Mouse (Mus musculus): ENCODE measurements at regions not wholly inside any gene's neighbourhood (a gene's known extent, or its start where the extent isn't known, plus 50 kb on each side); places are given as distances from the start of the nearest gene placed in this dataset.

DNA sequence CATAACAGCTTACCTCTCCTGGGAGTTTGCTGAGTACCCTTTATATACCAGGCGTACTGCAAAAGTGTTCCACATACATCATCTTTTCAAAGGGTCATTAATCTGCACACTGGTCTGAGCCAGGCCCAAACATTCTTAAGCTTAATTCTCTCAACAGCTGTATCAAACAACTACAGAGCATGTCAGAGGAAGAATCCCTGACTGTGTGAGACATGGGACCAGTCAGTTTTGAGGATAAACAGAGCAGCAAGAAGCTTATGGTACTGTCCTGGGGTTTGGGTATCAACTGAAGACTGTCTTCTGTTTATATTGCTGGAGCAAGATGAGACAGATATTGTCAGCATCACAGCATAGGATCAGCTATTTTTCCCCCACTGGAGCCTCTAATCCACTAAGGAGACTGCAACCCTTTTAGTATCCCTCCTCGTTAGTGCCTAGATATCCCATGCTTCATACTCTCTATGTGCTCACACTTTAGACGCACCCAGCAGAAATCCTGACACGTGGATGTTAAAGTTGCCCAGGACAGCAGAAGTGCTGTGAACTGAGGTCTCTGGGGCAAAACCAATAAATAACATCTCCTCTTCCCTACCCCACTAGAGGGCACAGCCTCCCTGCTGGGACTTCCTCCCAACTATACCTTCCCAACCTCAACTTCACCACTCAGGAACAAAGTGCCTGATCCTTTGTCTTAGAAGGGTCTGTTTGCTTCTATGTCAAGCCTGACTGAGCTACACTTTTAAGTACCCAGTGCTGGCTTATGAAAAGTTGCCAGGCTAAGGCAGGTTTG is 271.6 kb downstream of the Gm826 start:
- DNase-seq, result peak; percentile 88

DNA sequence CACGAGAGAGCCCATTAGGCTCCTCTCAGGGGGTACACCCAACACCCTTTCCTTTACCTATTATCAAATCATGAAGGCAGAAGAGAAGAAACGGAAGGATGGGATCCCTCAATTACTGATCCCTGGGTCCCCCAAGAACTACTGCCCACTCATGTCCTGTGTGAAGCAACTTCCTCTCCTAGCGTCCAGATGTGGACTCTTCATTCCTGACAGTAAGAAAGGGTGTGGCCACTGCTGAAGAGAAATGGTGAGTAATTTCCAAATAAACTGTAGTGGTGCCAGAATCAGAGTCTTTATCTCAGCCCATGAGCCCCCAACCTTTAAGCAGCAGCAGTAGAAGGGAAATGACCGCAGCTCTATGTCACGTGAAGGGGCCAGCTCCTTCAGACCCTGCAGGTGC is 273.9 kb downstream of the Gm826 start:
- peak; percentile 91 for DNase-seq

DNA sequence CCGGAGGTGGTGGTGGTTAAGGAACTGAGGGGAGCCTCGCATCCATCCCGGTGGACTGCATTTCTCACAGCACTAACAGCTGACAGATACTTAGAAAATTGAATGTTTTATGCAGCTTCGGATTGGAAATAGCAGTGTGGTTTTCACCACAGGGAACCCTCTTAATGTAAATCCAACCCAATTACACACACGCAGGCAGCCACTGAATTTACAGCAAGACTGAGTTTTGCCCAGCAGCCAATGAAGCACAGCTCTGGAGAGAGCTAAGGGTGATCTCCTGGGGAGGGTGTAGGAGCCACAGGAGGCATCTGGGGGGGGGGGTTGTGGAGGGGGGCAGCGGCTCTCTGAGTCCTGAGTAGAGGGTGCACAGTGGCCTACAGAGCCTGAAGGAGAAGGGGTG is 276.8 kb downstream of the Gm826 start:
- DNase-seq, result peak; percentile 61

DNA sequence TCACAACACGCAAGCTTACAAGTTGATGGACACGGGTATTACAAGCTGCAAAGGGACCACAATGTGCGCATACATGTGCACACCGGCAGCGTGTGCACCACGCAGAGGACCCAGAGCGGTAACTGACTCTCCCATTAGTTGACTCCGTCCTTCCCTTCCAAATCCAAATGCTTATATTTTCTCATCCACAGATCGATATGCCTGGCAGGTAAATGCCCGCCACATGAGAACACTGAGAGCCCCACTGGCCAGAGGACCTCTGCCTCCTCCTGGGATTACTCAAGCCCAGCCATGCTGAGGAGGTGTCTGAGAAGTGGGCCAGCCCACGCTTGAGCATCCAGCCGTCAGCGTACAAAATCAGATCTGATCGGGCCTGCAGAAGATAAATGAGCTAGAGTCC is 279.6 kb downstream of the Gm826 start:
- DNase-seq, result peak; percentile 80

DNA sequence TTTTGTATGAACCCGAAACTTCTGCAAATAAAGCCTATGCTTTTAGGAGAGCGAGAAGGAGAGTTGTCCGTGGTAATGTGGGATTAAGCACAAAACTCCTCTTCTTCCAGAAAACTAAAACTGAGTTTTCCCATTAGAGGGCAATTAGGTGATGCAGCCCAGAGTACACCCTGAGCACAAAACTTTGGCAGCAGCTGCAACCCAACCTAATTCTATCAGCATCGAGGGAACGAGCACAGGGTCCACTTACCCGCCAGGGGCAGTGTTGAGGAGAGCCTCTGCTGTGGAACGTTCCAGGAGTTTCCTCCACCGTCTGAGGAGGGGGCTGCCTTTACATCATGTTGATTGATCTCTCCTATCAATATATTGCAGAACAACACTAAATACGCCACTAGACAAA is 285.7 kb downstream of the Gm826 start:
- peak; percentile 63 for DNase-seq

DNA sequence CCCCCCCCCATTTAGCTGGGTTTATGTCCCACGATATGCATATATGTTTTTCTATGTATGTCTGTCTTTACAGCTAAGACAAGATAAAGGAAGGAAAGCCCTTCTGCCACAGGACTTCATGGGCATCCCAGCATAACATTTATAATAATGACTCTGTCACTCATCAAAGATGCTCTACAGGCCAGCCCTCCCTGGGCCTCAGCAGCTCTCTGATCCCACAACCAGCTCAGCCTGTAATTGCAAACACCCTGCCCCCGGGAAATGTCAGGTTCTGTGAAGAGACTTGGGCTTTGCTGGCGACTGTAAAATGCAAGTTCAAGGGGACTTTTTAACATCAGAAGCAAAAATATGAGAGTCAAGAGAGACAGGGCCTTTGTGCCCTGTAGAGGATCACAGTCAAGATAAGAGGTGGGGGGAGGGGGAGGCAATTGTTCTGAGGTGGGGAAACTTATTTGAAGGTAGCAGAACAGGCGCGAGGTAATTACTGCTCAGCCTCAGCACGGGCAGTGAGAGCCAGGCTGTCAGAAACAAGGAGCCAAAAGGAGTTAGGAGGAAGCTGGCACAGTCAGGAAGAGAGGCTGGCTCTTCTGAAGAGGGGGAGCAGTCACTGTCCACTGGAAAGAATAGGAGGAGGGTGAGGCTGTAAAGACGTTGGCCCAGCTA is 286.9 kb downstream of the Gm826 start:
- DNase-seq, result peak; percentile 88

DNA sequence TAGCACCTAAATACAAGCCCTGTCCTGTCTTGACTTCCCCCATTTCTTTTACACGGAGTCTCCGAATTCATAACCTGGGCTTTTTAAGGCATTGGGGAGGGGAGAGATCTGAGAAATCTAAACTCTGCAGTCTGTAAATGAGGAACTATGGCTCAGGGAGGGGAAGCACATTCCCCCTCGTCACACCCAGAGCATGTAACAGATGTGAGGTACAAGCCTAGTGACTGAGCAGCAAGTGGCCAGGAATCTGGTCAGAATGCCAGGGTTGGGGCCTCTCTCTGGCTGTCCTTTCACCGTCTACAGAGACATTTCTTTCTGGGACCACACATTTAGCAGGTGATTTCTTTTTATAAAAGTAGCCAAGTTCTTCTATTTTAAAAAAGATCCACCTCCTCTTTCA is 289.4 kb downstream of the Gm826 start:
- peak; percentile 94 for DNase-seq

DNA sequence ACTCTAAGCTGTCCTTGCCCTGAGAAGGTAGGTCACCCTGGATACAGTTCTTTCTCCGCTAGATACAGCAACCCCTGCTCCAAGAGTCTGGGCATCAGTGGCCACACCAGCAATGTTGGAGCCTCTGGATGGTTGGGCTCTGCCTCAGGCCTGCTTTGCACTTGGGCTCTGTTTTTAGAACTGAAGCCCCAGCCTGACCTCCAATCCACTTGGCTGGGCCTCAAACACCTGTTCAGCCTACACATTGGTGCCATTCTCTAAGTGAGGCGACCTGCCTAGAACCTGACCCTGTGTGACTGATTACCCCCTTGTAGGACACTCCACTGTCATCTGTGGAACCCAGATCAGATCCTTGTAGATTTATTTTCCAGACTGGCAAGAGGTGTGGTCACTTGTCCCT is 289.8 kb downstream of the Gm826 start:
- peak; percentile 96 for DNase-seq

DNA sequence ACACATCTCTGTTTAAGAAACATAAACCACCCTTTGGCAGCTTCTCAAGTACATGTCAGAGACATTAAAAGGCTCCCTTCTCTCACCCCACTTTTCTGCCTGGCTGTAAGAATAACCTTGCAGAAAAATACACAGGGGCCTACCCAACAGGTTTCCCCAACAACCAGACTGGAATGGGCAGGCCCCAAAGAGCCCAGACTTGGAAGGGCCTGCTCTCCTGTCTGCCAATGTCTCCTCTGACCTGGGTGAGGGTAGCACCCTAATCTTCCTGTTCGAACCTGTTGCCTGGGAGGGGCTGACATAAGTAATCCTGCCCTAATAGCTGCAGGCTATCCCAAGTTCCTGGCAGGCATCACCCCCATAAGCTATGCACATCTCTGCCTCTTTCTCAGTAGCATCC is 304.5 kb downstream of the Gm826 start:
- DNase-seq, result peak; percentile 81

DNA sequence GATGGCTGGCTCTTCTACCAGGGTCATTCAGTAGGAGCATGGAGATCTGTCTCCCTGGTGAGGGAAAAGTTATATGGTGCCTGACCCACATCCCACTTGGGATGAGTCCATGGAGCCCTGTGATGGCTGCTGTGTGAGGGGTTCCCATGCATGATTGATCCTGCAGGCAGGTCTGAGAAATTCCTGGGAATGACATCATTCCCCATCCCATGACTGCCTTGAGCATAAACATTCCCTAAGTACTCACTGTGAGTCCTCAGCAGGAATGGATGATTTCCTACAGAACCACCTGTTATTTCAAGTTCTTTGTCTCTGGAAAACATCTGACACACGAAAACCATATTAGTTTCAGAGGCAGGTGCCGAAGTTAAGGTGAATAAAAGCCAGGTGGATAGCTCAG is 305.5 kb downstream of the Gm826 start:
- DNase-seq, result peak; percentile 36

DNA sequence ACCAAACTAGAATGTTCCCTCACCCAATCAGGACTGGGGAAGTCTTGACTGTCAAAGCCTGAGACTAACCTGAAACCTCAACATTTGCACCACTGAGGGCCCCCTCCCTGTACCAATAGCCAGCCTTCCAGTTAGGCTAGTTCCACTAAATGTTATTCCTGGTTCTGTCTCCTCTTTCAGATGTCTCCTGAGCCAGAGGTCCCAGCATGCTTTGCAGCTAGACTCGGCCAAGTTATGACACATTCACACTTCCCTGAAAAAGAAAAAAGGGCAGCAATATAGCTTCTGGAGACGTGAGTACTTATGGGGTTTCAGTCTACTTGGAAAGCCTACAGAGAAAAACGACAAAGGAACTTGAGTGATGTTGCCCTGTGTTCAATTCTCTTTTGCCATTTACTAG is 308.1 kb downstream of the Gm826 start:
- DNase-seq, result peak; percentile 82

DNA sequence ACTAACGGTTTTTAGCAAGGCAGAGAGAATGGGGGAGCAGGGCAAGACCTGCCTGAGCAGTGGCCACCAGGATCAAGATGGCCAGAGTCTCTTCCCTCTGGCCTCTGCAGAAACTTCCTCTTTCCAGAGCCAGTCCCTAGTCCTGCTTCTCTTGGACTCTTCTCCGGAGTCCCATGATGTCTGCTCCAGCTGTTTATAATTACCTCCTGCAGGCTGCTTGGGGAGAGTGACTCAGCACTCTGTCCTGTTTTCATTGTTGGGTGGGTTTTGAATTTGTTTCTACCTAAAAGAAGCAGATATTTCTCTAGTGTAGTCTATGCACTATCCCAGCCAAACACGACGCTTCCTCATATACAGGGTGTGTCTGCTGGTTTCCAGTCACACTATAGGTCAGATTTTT is 312.4 kb downstream of the Gm826 start:
- DNase-seq, result peak; percentile 97

DNA sequence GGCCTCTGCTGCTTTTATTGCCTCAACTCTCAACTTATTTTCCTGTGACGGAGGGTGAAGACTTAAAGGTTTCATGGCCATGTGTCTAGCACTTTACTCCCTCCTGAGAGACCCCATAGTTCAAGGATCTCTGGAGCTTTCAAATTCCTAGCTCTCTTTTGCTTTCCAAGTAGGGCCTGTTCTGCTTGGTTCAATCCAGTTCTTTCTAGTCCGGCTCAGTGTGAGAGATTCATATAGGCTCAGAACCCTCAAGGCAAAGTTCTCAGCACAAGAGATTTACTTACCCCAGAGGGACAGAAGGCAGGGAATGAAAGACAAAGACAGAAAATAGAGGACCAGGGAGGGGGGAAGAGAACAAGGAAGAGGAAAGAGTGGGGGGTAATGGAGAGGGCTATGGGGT is 313.1 kb downstream of the Gm826 start:
- no peak for DNase-seq

DNA sequence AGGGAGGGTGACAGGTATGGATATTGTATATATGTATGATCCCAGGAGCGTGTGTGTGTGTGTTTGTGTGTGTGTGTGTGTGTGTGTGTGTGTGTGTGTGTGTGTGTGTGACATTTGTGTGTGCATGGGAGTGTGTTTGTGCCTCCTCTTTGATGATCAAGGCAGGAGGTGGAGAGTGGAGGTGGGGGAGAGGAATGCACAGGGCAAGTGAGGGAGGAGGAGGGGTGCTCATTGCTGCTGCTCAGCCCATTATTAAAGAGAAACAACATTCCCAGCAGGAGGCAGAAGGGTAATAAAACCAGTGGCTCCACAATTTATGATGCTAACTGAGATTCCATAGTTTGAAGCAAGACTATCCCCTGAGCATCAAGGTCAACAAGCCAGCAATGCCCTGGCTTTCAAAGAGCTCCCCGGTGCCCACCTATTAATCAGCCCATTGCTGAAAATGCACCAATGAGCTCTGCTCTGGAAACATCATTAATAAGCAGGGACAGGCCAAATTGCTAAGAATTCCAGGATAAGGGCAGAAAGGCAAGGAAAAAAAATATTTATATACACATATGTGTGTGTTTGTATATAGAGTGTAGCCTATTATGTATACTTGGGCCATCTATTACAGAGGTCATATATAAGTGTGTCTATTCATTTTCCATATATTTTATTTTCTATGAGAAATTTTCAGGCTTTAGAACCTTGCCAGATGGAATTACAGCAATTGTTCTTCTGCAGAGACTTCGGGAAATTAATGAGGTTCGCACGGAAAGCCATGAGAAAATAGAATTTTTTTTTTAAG is 316.7 kb downstream of the Gm826 start:
- DNase-seq, result no peak

DNA sequence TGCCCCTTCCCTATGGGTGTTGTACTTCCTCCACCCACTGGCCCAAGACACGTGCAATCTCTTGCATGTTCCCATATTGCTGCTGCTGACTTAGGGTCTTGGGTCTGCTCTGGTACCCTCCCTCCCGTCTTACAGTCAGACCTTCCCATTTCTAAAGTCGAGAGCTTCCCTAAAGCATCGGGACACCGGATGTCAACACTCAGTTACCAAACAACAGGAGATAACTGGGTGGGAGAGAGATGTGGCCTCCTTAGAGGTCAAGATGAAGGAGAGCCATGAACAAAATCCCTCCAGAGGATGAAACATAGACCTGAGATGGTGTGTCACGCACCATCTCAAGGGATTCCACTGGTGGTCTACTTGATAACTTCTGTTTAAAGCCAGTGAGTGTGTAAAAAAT is 322.5 kb downstream of the Gm826 start:
- peak; percentile 96 for DNase-seq

DNA sequence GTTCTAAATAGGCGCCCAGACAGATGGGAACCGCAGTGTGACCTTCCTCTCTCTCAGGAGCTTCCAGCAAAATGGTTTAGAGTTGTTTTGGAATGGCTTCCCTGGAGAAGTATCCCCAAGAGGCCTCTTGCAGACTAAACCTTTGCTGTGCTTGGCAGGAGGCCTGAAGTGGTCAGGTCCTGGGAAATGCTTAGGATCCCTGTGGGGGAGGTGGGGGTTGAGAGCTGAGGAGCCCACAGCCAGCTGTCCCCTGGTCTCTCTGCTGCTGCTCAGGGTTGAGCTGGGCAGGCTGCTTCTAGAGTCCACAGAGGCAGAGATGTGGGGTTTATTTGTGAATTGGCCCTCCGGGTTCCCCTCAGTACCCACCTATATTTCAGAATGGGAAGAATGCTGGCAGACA is 331.3 kb downstream of the Gm826 start:
- peak; percentile 94 for DNase-seq

DNA sequence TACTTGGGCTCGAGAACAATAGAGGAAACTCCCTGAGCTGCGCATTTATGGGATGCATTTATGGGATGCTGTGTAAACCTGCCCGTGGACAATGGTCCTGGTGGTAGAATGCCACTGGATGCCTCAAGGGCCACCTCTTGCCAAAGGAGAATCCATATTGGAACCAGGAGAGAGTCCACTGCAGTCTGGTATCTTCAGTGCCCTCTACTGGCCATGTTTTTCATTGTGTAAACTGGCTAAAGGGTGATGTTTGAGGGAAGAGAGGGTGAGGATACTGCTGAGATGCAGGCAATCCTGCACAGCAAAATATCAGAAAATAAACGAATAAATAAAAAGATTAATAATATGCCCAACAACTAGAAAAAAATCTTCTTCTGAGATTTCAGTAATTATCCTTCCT is 333.5 kb downstream of the Gm826 start:
- DNase-seq, result peak; percentile 68

DNA sequence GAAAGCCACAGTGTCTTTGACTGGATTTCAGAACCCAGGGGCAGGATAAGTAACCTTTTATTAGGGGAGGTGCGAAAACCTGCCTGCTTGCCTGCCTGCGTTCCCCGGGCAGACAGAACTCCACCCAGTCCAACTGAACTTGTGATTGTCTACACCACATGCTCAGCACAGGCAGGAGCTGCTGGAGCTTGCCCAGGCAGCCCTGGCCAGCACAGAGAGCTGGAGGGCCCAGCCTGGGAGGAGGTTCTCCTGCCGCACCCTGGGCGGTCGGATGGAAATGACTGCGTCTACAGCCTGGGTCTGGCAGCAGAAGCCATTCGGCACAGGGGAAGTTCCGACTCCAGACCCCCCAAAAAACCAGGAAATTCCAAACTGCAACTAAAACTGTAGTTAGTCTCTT is 336.6 kb downstream of the Gm826 start:
- DNase-seq, result peak; percentile 92

DNA sequence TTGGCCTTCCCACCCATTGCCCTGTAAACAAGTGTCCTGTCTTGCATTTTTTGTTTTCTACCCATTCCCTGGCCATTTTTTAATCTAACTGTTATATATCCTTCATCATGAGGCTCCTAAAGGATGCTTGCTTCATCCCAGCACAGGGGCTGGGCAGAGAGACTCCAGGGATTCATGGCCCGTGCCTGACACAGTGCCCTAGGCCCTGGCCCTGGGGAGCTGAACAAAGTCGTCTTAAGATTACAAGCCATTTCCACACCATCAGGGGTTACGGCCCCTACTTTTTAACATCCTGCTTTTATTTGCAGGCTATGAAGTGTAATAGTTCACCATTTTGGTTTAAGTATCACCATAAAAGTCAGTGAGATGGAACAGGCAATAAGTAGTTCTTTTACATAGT is 339.5 kb downstream of the Gm826 start:
- peak; percentile 81 for DNase-seq

DNA sequence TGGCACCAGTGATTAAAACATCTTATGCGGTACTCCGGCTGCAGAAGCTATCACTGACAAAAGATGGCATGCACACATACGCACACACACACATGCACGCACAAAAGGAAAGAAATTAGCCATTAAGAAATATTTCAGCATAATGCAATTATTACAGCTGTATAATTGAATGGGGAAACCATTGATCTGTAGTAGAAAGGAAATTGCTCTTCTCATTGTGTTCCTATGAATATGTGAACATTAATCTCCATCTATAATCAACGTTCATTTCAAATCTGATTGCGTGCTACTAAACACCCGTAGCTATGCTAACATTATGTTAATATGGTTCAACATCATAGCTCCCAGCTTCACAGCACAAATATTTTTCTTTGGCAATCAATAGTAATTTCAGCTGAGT is 347.2 kb downstream of the Gm826 start:
- no peak for DNase-seq

DNA sequence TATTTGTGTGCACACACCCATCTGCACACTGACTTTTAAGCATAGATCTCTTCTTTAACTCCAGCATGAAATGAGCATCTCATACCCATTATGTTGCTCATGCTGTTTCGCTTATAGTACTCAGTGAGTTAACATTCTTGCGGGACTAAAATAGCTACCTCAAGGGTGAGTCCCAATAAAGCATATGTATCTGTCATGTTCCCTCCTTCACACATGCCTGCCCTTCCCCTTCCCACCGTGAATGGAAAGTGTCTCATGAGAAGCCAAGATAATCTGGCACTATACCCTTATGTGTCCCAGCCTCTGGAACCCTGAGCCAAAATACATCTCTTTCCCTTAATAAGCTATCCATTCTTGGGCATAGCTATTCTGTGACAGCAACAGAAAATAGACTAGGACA is 352.3 kb downstream of the Gm826 start:
- DNase-seq, result no peak

DNA sequence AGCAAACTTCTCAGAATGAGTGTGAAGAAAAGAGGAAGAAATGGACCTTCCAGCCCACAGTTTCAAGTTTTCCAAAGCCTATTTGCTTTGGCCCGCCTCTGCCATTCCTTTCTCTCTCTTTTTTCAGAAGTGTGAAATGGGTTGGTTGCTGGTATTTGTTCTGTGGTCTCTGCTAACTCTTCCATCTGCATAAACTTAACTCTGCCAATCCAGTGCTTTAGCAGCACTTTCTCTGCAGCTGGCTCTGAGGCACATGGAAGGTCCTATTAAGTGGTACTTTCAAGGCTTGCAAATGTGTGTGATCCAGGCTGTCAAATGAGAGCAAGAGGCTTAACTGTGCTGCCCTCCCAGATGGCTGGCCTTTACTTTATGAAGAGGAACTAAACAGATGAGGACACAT is 383.6 kb downstream of the Gm826 start:
- no peak for DNase-seq

DNA sequence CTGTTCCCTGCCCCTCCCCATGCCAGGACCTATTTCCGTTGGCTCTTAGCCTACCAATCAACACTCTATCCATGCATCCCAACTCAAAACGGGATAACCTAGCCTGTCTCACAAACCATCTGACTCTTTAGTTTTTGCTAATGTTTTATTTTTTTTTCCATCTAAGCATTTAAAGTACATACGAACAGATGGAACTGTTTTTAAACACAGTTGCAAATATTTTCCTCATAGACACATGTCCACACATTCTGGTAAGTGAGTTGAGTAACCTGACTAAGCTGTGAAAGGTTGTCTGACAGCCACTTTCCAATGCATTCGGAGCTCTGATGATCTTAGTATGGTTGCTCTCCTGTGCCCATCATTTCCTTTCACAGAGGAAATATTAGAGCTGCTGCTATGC is 384.9 kb downstream of the Gm826 start:
- no peak for DNase-seq

DNA sequence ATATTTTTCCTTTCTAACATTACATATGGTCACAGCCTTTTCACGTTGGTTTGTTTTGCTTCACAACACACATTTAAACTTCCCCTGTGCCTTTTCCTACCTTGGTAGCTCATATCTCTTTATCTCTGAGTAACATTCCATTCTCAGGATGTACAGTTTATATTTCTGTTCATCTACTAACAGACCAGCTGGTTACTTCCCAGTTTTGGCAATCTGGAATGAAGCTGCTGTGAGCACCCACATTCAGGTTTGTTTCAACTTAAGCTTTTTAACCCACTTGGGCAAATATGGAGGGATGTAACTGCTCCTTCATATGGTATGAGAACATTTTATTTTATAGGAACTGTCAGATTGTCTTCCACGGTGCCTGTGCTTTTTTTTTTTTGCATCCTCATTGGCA is 403.2 kb downstream of the Gm826 start:
- DNase-seq, result no peak

All from heart, adult 11 months (tissue).